Mouse (Mus musculus): Measurements from ENCODE around the gene Tmem266. TPM values are rescaled to one million over a fixed set of nuclear protein-coding genes. Genes with fewer than 3 reads are reported as not detected.

Gene Tmem266
- polyA plus RNA-seq, 1 experiment, result 0.54 TPM

GRCm38 (mm10) chr9:55402276-55402675 lies 75.6 kb downstream of the Tmem266 start:
- Histone ChIP-seq H3K27ac (ENCODE audit: control insufficient read depth, insufficient read depth, low read depth, low read length) (no peak overlapping the region), H3K27me3 (ENCODE audit: control insufficient read depth, insufficient read depth, low read length) (no peaks in the 10 kb centered on the region), H3K4me1 (ENCODE audit: control insufficient read depth, insufficient read depth, low read length) (no peaks in the 10 kb centered on the region), H3K4me3 (ENCODE audit: control insufficient read depth, low read depth, low read length) (no peak overlapping the region), H3K36me3 (ENCODE audit: control insufficient read depth, insufficient read depth, low read length) (no peaks in the 10 kb centered on the region)
- TF ChIP-seq CTCF (IDR thresholded peaks at IDR 0.05; ENCODE audit: control insufficient read depth, insufficient read depth, insufficient replicate concordance, low read depth, low read length) (no peak), POLR2A (IDR thresholded peaks at IDR 0.05; ENCODE audit: control insufficient read depth, low read depth, low read length) (no peak)

GRCm38 (mm10) chr9:55404256-55404655 lies 77.5 kb downstream of the Tmem266 start:
- no peak for TF ChIP-seq POLR2A (IDR thresholded peaks at IDR 0.05; ENCODE audit: control insufficient read depth, low read depth, low read length)
- TF ChIP-seq CTCF (IDR thresholded peaks at IDR 0.05; ENCODE audit: control insufficient read depth, insufficient read depth, insufficient replicate concordance, low read depth, low read length), result no peak
- Histone ChIP-seq H3K4me3 (ENCODE audit: control insufficient read depth, low read depth, low read length) (no peak overlapping the region), H3K27me3 (ENCODE audit: control insufficient read depth, insufficient read depth, low read length) (no peaks in the 10 kb centered on the region), H3K36me3 (ENCODE audit: control insufficient read depth, insufficient read depth, low read length) (no peaks in the 10 kb centered on the region), H3K4me1 (ENCODE audit: control insufficient read depth, insufficient read depth, low read length) (no peaks in the 10 kb centered on the region), H3K27ac (ENCODE audit: control insufficient read depth, insufficient read depth, low read depth, low read length) (no peak overlapping the region)

- no peaks in the 10 kb centered on the region for H3K4me1 ChIP-seq (ENCODE audit: control insufficient read depth, insufficient read depth, low read length)
- TF ChIP-seq CTCF (IDR thresholded peaks at IDR 0.05; ENCODE audit: control insufficient read depth, insufficient read depth, insufficient replicate concordance, low read depth, low read length), result no peak
- no peak for TF ChIP-seq POLR2A (IDR thresholded peaks at IDR 0.05; ENCODE audit: control insufficient read depth, low read depth, low read length)
Measured at GRCm38 (mm10) chr9:55404976-55405702, 78.4 kb downstream of the Tmem266 start.

GRCm38 (mm10) chr9:55406773-55407172 lies 80.1 kb downstream of the Tmem266 start:
- Histone ChIP-seq H3K36me3 (ENCODE audit: control insufficient read depth, insufficient read depth, low read length) (no peaks in the 10 kb centered on the region), H3K4me1 (ENCODE audit: control insufficient read depth, insufficient read depth, low read length) (no peaks in the 10 kb centered on the region; the same call in 1 of the 2 replicates), H3K4me3 (ENCODE audit: control insufficient read depth, low read depth, low read length) (no peak overlapping the region), H3K27ac (ENCODE audit: control insufficient read depth, insufficient read depth, low read depth, low read length) (no peak overlapping the region), H3K27me3 (ENCODE audit: control insufficient read depth, insufficient read depth, low read length) (no peaks in the 10 kb centered on the region)
- TF ChIP-seq POLR2A (IDR thresholded peaks at IDR 0.05; ENCODE audit: control insufficient read depth, low read depth, low read length) (no peak), CTCF (IDR thresholded peaks at IDR 0.05; ENCODE audit: control insufficient read depth, insufficient read depth, insufficient replicate concordance, low read depth, low read length) (no peak)

More at GRCm38 (mm10) chr9:55404976-55405702, 78.4 kb downstream of the Tmem266 start:
- H3K27me3 ChIP-seq (ENCODE audit: control insufficient read depth, insufficient read depth, low read length), result no peaks in the 10 kb centered on the region
- H3K27ac ChIP-seq (ENCODE audit: control insufficient read depth, insufficient read depth, low read depth, low read length), result no peak overlapping the region
- H3K36me3 ChIP-seq (ENCODE audit: control insufficient read depth, insufficient read depth, low read length), result no peaks in the 10 kb centered on the region
- no peak overlapping the region for H3K4me3 ChIP-seq (ENCODE audit: control insufficient read depth, low read depth, low read length)

DNA sequence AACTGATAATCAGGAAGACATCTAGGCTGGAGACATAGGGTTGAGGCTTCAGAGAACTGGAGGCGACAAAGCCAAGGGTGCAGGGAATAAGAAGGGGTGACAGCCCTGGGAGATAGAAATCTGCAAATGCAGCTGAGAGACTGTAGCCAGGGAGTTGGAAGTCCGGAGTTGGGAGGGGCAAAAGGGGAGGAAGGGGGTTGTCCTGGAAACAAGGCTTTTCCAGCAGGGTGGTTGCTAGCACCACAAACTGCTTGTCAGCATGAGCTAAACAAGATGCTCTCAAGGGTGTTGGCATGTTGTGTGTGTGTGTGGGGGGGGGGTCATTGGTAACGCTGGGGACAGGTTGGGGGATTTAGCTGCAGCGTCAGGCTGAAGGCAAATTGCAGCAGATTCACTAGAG lies 82.1 kb downstream of the Tmem266 start:
- Histone ChIP-seq H3K4me3 (ENCODE audit: control insufficient read depth, low read depth, low read length) (no peak overlapping the region), H3K36me3 (ENCODE audit: control insufficient read depth, insufficient read depth, low read length) (no peaks in the 10 kb centered on the region), H3K27ac (ENCODE audit: control insufficient read depth, insufficient read depth, low read depth, low read length) (no peak overlapping the region), H3K27me3 (ENCODE audit: control insufficient read depth, insufficient read depth, low read length) (no peaks in the 10 kb centered on the region), H3K4me1 (ENCODE audit: control insufficient read depth, insufficient read depth, low read length) (no peaks in the 10 kb centered on the region; the same call in 1 of the 2 replicates)
- TF ChIP-seq CTCF (IDR thresholded peaks at IDR 0.05; ENCODE audit: control insufficient read depth, insufficient read depth, insufficient replicate concordance, low read depth, low read length) (no peak), POLR2A (IDR thresholded peaks at IDR 0.05; ENCODE audit: control insufficient read depth, low read depth, low read length) (no peak)

DNA sequence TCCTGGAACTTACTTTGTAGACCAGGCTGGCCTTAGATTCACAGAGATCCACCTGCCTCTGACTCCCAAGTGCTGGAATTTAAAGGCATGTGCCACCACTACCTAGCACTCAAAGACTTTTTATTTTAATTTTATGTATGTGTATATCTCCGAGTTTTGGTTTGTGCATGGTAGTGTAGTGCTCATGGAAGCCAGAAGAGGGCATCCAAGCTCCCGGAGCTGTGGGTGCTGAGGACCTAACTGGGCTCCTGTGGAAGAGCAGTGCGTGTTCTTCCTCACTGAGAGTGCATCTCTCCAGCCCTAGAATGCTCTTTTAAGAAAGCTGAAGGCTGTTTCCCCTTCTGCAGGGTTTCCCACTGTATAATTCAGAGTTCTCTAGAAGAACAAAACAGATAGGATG lies 83.1 kb downstream of the Tmem266 start:
- Histone ChIP-seq H3K4me3 (ENCODE audit: control insufficient read depth, low read depth, low read length) (no peak overlapping the region), H3K36me3 (ENCODE audit: control insufficient read depth, insufficient read depth, low read length) (no peaks in the 10 kb centered on the region), H3K27ac (ENCODE audit: control insufficient read depth, insufficient read depth, low read depth, low read length) (no peak overlapping the region), H3K27me3 (ENCODE audit: control insufficient read depth, insufficient read depth, low read length) (no peaks in the 10 kb centered on the region), H3K4me1 (ENCODE audit: control insufficient read depth, insufficient read depth, low read length) (no peaks in the 10 kb centered on the region; the same call in 1 of the 2 replicates)
- TF ChIP-seq POLR2A (IDR thresholded peaks at IDR 0.05; ENCODE audit: control insufficient read depth, low read depth, low read length), result no peak
- TF ChIP-seq CTCF (IDR thresholded peaks at IDR 0.05; ENCODE audit: control insufficient read depth, insufficient read depth, insufficient replicate concordance, low read depth, low read length), result no peak; the same call in 1 of the 2 replicates

- H3K27ac ChIP-seq (ENCODE audit: control insufficient read depth, insufficient read depth, low read depth, low read length), result no peak overlapping the region
- H3K4me1 ChIP-seq (ENCODE audit: control insufficient read depth, insufficient read depth, low read length), result no peaks in the 10 kb centered on the region; the same call in 1 of the 2 replicates
- no peaks in the 10 kb centered on the region for H3K36me3 ChIP-seq (ENCODE audit: control insufficient read depth, insufficient read depth, low read length)
- H3K4me3 ChIP-seq (ENCODE audit: control insufficient read depth, low read depth, low read length), result no peak overlapping the region
- H3K27me3 ChIP-seq (ENCODE audit: control insufficient read depth, insufficient read depth, low read length), result no peaks in the 10 kb centered on the region
- TF ChIP-seq CTCF (IDR thresholded peaks at IDR 0.05; ENCODE audit: control insufficient read depth, insufficient read depth, insufficient replicate concordance, low read depth, low read length) (no peak), POLR2A (IDR thresholded peaks at IDR 0.05; ENCODE audit: control insufficient read depth, low read depth, low read length) (no peak)
Measured at GRCm38 (mm10) chr9:55410430-55410829, 83.7 kb downstream of the Tmem266 start.
